Mouse (Mus musculus) MEL (cell line): Measurements from ENCODE around the gene Atp1a1. TPM values are rescaled to one million over a fixed set of nuclear protein-coding genes. Genes with fewer than 3 reads are reported as not detected.

Experiments
- DNase-seq: peaks from one replicate; pipeline ENCODE4 v3.0.0; 2011; ENCODE audit warnings: low read depth, low spot score
- H3K27ac ChIP-seq: 2 replicates; pipeline ENCODE4 v1.5.1; 2012; ENCODE audit warnings: low read depth, mild to moderate bottlenecking, control low read depth, low read length, moderate library complexity; ENCODE audit not compliant: control insufficient read depth
- H3K27me3 ChIP-seq, 2 experiments: fragments of 150-350 bp in 1 of 2; sonication (generic) in 1 of 2; 2 replicates each; pipeline ENCODE4 v1.6.1; 2012; ENCODE audit warnings: low read length in 2 of 2, mild to moderate bottlenecking in 2 of 2, improper control_type of control experiment in 1 of 2, moderate library complexity in 1 of 2; ENCODE audit not compliant: insufficient read depth in 2 of 2, control insufficient read depth in 1 of 2
- H3K36me3 ChIP-seq, 2 experiments: 2 replicates each; pipeline ENCODE4 v1.6.1; 2012 to 2014; ENCODE audit warnings: low read length in 2 of 2, improper control_type of control experiment in 1 of 2, inconsistent platforms in 1 of 2, mild to moderate bottlenecking in 1 of 2; ENCODE audit not compliant: insufficient read depth in 2 of 2, control insufficient read depth in 1 of 2
- H3K4me1 ChIP-seq, 2 experiments: fragments of 150-350 bp in 1 of 2; sonication (generic) in 1 of 2; 2 replicates each; pipeline ENCODE4 v1.6.1; 2012; ENCODE audit warnings: low read length in 2 of 2, improper control_type of control experiment in 1 of 2, mild to moderate bottlenecking in 1 of 2; ENCODE audit not compliant: insufficient read depth in 2 of 2, control insufficient read depth in 1 of 2
- H3K4me3 ChIP-seq, 2 experiments: fragments of 150-350 bp in 1 of 2; sonication (generic) in 1 of 2; 2 replicates each; pipeline ENCODE4 v1.5.1; 2012; ENCODE audit warnings: low read depth in 2 of 2, low read length in 2 of 2, mild to moderate bottlenecking in 2 of 2, moderate library complexity in 2 of 2, control low read depth in 1 of 2, improper control_type of control experiment in 1 of 2; ENCODE audit not compliant: control insufficient read depth in 1 of 2, insufficient read depth in 1 of 2
- H3K79me2 ChIP-seq: 2 replicates; pipeline ENCODE4 v1.6.1; 2012; ENCODE audit warnings: mild to moderate bottlenecking, low read length, moderate library complexity; ENCODE audit not compliant: control insufficient read depth, poor library complexity, insufficient read depth
- H3K9ac ChIP-seq: 2 replicates; pipeline ENCODE4 v1.6.1; 2012; ENCODE audit warnings: low read depth, mild to moderate bottlenecking, control low read depth, low read length, moderate library complexity; ENCODE audit not compliant: control insufficient read depth, poor library complexity, severe bottlenecking
- H3K9me3 ChIP-seq: fragments of 150-350 bp; sonication (generic); replicated peaks from 2 replicates; pipeline ENCODE4 v1.6.1; 2012; ENCODE audit warnings: mild to moderate bottlenecking, low read length, improper control_type of control experiment, moderate library complexity; ENCODE audit not compliant: insufficient read depth
- CHD2 ChIP-seq: IDR thresholded peaks from 2 replicates; pipeline ENCODE4 v1.6.1; 2011; ENCODE audit warnings: low read length, improper control_type of control experiment
- CTCF ChIP-seq, 3 experiments: IDR thresholded peaks in 2 of 3; conservative IDR thresholded peaks in 1 of 3; 2 replicates each; pipeline ENCODE4 v1.5.1; 2011 to 2012; ENCODE audit warnings: low read length in 3 of 3, low read depth in 2 of 3, mild to moderate bottlenecking in 2 of 3, improper control_type of control experiment in 1 of 3, inconsistent platforms in 1 of 3, mixed read lengths in 1 of 3, moderate library complexity in 1 of 3; ENCODE audit not compliant: control insufficient read depth in 1 of 3, insufficient read depth in 1 of 3, poor library complexity in 1 of 3, severe bottlenecking in 1 of 3
- ELF1 ChIP-seq: IDR thresholded peaks from 2 replicates; pipeline ENCODE4 v1.6.1; 2014; ENCODE audit warnings: low read depth, mild to moderate bottlenecking, inconsistent platforms, low read length, improper control_type of control experiment, moderate library complexity
- ETS1 ChIP-seq: IDR thresholded peaks from 2 replicates; pipeline ENCODE4 v1.6.1; 2012; ENCODE audit warnings: low read depth, mild to moderate bottlenecking, inconsistent platforms, low read length, improper control_type of control experiment, moderate library complexity
- GABPA ChIP-seq: IDR thresholded peaks from 2 replicates; pipeline ENCODE4 v1.6.1; 2012; ENCODE audit warnings: low read depth, mild to moderate bottlenecking, inconsistent platforms, low read length, improper control_type of control experiment, moderate library complexity
- GATA1 ChIP-seq: IDR thresholded peaks from 2 replicates; pipeline ENCODE4 v1.6.1; 2011; ENCODE audit warnings: low read depth, low read length, improper control_type of control experiment
- HCFC1 ChIP-seq: IDR thresholded peaks from 2 replicates; pipeline ENCODE4 v1.6.1; 2012; ENCODE audit warnings: low read depth, mild to moderate bottlenecking, inconsistent platforms, low read length, improper control_type of control experiment, moderate library complexity
- JUND ChIP-seq: IDR thresholded peaks from 2 replicates; pipeline ENCODE4 v1.6.1; 2011; ENCODE audit warnings: low read depth, mild to moderate bottlenecking, improper control_type of control experiment, low read length
- MAZ ChIP-seq: IDR thresholded peaks from 2 replicates; pipeline ENCODE4 v1.6.1; 2012; ENCODE audit warnings: low read depth, mild to moderate bottlenecking, inconsistent platforms, low read length, improper control_type of control experiment
- MXI1 ChIP-seq: IDR thresholded peaks from 2 replicates; pipeline ENCODE4 v1.6.1; 2011; ENCODE audit warnings: mild to moderate bottlenecking, low read depth, low read length, improper control_type of control experiment
- POLR2AphosphoS2 ChIP-seq: IDR thresholded peaks from 2 replicates; pipeline ENCODE4 v1.6.1; 2011; ENCODE audit warnings: low read length, improper control_type of control experiment
- RAD21 ChIP-seq: IDR thresholded peaks from 2 replicates; pipeline ENCODE4 v1.6.1; 2011; ENCODE audit warnings: mild to moderate bottlenecking, low read depth, low read length, improper control_type of control experiment
- SMC3 ChIP-seq: IDR thresholded peaks from 2 replicates; pipeline ENCODE4 v1.6.1; 2011; ENCODE audit warnings: low read depth, low read length, improper control_type of control experiment
- TBP ChIP-seq: IDR thresholded peaks from 2 replicates; pipeline ENCODE4 v1.8.0; 2011; ENCODE audit warnings: low read depth, low read length, improper control_type of control experiment
- USF1 ChIP-seq: IDR thresholded peaks from 2 replicates; pipeline ENCODE4 v1.6.1; 2014; ENCODE audit warnings: low read depth, mild to moderate bottlenecking, inconsistent platforms, low read length, improper control_type of control experiment, moderate library complexity
- ZNF384 ChIP-seq: IDR thresholded peaks from 2 replicates; pipeline ENCODE4 v1.6.1; 2012; ENCODE audit warnings: low read depth, mild to moderate bottlenecking, inconsistent platforms, low read length, improper control_type of control experiment
- polyA plus RNA-seq, 2 experiments: library from polyadenylated mRNA; stranded (reverse) in 1 of 2; unstranded in 1 of 2; fragments of >175 nt in 1 of 2; fragments of >200 nt in 1 of 2; gene quantifications; 2 replicates each; pipeline versions ENCODE4 v1.2.1 to v1.2.4; 2012; ENCODE audit warnings: low replicate concordance in 2 of 2, low read depth in 1 of 2; ENCODE audit not compliant: insufficient read length in 2 of 2, insufficient read depth in 1 of 2, missing spikeins in 1 of 2
- total RNA-seq: library from RNA; depleted of rRNA; stranded (reverse); fragments of 300-350 nt; gene quantifications from 2 replicates; pipeline ENCODE4 v1.2.3, GENCODE M21; 2012

Atp1a1 gene
- total and polyA plus RNA-seq, 3 experiments: 136 to 174 TPM; not detected in 1

DNA sequence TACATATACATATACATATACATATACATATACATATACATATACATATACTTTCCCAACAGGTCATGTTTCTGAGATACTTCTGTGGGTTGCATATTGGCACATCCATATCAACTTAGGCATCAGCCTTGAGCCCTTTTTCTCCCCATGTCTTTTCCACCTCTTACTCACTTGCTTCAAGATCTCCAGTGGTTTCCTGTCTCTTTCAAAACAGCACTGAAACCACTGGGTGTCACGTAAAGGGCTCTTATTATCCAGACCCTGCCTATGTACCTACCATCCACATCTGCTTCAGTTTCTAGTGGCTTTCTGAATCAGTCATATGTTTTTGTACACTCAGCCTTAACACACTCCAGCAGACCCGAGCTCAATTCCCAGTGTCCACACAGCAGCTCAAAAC lies 45.8 kb upstream of the Atp1a1 start:
- H3K27me3 ChIP-seq: no peaks in the 10 kb centered on the region; a peak in 2 of 4 replicates
- H3K79me2 ChIP-seq: no peaks in the 10 kb centered on the region
- no peaks in the 10 kb centered on the region for H3K9me3 ChIP-seq
- no peak overlapping the region for H3K4me3 ChIP-seq
- H3K27ac ChIP-seq: no peak overlapping the region
- no peak overlapping the region for H3K9ac ChIP-seq
- no peaks in the 10 kb centered on the region for H3K36me3 ChIP-seq
- TF ChIP-seq MXI1: no peak
- TF ChIP-seq ETS1: no peak
- TF ChIP-seq CTCF (IDR thresholded peaks at IDR 0.05 in 2 of 3, conservative IDR thresholded peaks at IDR 0.05 in 1 of 3; ENCODE audit: control insufficient read depth in 1 of 3, insufficient read depth in 1 of 3, low read depth in 2 of 3, low read length in 3 of 3, poor library complexity in 1 of 3, severe bottlenecking in 1 of 3): no peak
- TF ChIP-seq GABPA: no peak
- TF ChIP-seq ZNF384: no peak
- no peak for TF ChIP-seq POLR2AphosphoS2
- TF ChIP-seq ELF1: no peak
- TF ChIP-seq CHD2: no peak
- no peak for TF ChIP-seq SMC3
- no peak for TF ChIP-seq TBP
- TF ChIP-seq MAZ: no peak
- TF ChIP-seq RAD21: no peak
- no peaks in the 10 kb centered on the region for H3K4me1 ChIP-seq
- no peak for DNase-seq

GRCm38 (mm10) chr3:101649271-101649670 lies 44.8 kb upstream of the Atp1a1 start:
- Histone ChIP-seq H3K9ac (no peak overlapping the region), H3K79me2 (no peaks in the 10 kb centered on the region), H3K27me3 (no peaks in the 10 kb centered on the region; a peak in 2 of 4 replicates), H3K4me3 (no peak overlapping the region), H3K27ac (no peak overlapping the region), H3K4me1 (no peaks in the 10 kb centered on the region), H3K36me3 (no peaks in the 10 kb centered on the region), H3K9me3 (no peaks in the 10 kb centered on the region)
- TF ChIP-seq JUND (no peak), ZNF384 (no peak), GATA1 (no peak), USF1 (no peak), HCFC1 (no peak)
- no peak for DNase-seq
